Mouse (Mus musculus): ENCODE data around the gene Cnot8.
"Not testable (repeated sequence)": the region's sequence is repeated elsewhere in the genome, so short reads cannot be mapped to it uniquely, and the experiment has no call there.

Cnot8 gene

GRCm38 (mm10) chr11:58103697-58104306, at the start of gene Cnot8:
TSS of gene Cnot8 (plus strand) at chr11:58104153.
- DNase-seq: peak; percentile 100

GRCm38 (mm10) chr11:58057455-58057854, 46.5 kb upstream of the Cnot8 start:
- peak; percentile 46 for DNase-seq

GRCm38 (mm10) chr11:58059752-58060151, 44.2 kb upstream of the Cnot8 start:
- DNase-seq: not testable (repeated sequence)

- not testable (repeated sequence) for DNase-seq
These were observed 42.7 kb upstream of the Cnot8 start for GRCm38 (mm10) chr11:58061218-58061617.

DNA sequence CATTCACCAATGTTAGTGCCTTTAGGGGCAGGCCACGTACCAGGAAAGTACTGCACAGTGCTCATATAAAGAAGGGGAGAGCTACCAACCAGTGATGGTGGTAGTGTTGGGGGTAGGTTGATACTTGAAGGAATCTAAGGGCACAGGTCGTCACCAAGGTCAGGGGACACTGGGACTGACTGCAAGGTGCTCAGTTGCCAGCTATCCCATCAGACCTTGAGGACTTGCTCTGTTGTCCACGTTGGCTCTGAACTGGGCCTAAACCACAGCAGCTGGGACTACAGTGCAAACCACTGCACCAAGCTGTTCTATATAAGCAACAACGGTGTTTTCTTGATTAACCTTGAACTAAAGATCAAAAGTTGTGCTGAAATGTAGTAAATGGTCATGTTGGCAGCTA, 41.4 kb upstream of the Cnot8 start:
- DNase-seq: no peak

GRCm38 (mm10) chr11:58065025-58065424, 38.9 kb upstream of the Cnot8 start:
- DNase-seq: no peak

DNA sequence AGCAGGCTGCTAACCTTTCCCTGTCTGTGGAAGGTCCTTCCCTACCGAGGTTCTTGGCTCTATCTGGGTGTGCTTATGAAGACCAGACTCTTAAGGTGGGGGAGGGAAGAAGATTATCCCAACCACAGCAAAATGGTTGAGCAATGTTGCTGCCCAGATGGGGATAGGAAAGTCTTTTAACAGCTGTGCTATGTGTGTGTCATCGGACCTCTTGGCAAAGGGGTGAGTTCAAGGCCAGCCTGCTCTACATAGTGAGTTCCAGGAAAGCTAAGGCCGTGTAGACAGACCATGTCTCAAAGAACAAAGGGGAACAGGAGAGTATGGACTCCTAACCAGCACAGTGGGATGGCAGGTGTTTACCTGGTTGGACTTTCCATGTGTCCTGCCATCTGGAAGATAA, 31.0 kb upstream of the Cnot8 start:
- no peak for DNase-seq

DNA sequence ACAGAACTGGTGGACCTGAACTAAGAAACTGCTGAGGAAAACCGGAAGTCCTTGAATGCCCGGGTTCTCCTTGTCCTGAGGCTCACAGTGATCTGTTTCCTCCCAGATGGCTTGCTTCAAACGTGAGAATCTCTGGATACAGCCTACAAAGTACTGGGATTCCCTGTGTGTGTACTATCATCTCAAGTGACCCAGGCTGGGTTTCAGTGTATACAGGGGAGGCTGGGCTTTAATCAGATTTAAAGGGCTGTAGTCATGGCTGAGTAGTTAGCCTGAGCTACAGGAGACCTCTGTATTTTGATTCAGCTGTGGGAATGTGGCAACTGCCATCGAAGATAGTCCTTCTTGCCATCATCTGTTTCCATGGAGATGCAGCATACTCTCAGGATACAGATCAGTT, 26.7 kb upstream of the Cnot8 start:
- DNase-seq: no peak

DNA sequence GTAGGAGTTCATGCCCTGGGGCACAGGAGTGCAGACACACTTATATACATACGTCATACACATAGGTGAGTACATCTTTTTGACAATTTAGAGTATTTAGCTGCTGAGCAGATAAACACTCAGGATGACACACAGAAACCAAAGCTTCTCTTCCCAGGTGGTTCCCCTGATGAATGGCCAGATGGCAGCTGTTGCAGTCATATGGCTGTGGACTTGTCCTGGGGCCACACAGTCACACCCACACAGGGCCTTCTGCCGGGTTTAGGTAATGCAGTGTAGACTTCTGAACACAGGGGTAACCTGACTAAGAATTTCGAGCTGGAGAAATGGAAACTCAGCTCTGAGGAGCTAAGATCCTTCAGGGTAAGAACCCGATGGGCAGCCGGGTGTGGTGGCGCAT, 22.2 kb upstream of the Cnot8 start:
- DNase-seq: no peak

- DNase-seq: no peak
These were observed 11.4 kb upstream of the Cnot8 start for GRCm38 (mm10) chr11:58092541-58092940.

DNA sequence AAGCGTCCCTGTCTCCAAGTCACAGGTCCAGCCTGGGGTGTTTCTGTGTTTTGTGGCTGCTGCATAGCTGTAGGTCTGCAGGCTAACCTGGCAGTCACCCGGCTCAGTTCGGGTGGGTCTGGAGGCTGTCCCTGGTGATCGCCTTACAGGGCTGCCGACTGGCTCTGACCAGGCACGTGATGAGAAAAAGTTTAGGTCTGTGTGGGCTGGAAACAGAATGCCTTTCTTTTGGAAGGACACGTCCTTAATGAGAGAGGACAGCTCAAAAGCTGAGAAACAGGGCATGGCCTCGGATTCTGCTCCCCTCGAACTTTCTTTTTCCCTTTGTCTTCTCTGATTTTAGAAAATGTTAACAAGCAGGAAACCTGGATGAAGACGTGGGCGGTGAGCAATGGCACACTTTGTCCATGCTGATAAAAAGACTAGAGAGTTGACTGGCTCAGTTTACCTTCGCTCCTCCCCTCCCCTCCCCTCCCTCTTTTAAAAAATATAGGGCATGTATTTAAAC, 10.9 kb upstream of the Cnot8 start, which contains the start of gene Gm12248:
TSS of gene Gm12248 (minus strand) at position 114 of the 508 bp plus-strand sequence.
- DNase-seq: no peak

DNA sequence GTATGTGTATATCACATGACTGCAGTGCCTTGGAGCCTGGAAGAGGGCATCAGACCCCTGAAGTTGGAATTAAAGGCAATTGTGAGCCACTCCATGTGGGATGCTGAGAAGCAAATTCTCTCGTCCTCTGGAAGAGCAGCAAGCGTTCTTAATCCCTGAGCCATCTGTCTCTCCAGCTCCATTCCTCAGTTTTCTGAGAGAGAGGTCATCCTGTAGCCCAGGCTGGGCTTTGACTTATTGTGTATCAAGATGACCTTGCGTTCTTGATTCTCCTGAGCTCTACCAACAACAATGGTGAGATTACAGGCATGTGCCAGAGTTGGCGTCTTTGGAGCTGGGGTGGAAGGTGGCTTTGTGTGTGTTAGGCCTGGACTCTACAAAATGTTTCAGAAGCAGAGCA, 9.2 kb upstream of the Cnot8 start:
- no peak for DNase-seq

DNA sequence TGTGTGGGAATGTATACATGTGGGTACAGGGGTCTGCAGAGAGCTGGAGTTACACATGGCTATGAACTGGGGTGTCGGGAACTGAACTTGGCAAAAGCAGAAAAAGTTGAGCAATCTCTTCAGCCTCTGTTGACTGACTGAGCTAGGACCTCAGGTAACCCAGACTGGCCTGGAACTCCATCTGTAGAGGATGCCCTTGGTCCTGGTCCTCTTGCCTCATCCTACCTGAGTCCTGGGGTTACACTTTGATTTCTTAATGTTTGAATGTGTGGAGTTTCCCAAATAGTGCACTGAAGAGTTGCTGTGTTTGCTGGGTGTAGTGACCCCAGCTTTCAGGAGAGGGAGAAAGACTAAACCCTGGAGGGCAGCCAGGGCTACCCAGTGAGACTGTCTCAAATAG, 8.4 kb upstream of the Cnot8 start:
- DNase-seq: no peak

DNA sequence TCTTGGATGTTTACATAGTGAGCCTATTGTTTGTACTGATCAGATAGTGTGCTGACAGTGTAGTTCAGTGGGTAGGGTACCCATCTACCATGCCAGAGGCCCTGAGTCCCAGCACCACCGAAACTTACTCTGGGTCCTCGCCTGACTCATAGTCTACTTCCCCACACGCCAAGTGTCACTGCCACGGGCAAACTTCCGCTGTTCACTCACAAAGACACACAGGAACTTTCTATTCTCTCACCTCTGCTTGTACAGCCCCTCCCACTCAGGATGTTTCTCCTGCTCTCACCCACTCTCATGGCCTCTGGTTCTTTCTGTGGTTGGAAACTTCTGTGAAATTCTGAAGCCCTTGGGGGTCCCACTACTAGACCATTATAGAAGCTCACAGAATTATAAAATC, 7.8 kb upstream of the Cnot8 start:
- DNase-seq: no peak

- no peak for DNase-seq
These were observed 6.9 kb upstream of the Cnot8 start for GRCm38 (mm10) chr11:58096821-58097620.

DNA sequence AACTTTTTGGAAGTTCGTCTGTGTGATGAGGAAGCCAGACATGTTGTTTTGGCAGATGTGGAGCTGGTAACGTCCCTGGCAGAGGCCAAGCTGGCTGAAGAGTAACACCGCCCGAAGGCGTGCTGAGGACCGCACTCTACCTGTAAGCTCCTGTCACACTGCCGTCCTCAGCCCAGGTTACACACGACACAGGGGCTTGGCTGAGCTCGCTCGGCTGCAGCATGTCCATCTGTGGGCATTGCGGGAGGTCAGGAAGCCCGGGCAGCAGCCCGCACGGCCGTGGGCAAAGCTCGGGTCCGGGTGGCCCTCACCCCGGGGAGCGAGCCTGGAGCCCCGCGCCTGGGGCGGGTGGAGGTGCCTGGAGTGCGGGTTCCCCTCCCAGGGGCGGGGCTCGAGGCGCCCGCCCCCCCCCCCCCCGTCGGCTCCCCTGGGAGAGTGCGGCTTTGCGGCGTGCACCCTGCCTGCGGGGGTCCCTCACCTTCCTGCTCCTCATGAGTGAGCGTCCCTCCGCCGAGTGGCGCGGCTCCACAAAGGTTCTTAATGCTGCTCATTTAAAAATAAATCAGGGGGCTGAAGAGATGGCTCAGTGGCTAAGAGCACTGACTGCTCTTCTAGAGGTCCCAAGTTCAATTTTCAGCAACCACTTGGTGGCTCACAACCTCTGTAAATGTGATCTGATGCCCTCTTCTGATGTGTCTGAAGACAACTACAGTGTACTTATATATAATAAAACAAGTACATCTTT, 6.2 kb upstream of the Cnot8 start:
- DNase-seq: no peak

DNA sequence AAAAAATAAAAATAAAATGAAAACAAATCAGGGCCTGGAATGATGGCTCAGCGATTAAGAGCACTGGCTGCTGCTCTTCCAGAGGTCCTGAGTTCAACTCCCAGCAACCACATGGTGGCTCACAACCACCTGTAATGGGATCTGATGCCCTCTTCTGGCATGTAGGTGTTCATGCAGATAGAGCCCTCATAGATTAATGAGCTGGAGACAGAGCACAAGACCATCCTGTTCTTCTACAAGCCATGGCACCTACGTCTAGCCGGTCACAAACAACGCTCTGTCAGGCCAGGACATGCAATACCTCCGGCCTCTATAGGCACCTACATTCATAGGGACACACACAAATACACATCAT, 5.6 kb upstream of the Cnot8 start:
- DNase-seq: not testable (repeated sequence)

GRCm38 (mm10) chr11:58100006-58100405, 3.9 kb upstream of the Cnot8 start:
- no peak for DNase-seq

DNA sequence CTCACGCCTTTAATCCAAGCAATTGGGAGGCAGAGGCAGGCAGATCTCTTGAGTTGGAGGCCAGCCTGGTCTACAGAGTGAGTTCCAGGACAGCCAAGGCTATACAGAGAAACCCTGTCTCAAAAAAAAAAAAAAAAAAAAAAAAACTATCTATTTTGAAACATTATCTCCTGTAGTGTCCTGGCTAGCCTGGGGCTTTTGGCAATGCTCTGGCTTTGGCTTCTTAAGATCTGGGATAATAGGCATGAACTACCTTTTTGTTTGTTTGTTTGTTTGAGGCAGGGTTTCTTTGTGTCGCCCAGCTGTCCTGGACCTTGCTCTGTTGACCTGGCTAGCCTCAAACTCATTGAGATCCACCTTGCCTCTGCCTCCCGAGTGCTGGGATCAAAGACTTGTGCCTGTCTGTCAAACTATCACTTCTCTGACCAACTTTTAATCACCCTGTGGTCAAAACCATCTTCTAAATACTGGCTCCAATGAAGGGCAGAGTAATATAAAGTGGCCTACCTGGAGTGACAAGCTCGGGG, 2.7 kb upstream of the Cnot8 start:
- no peak for DNase-seq

- DNase-seq: no peak
These were observed 1.8 kb upstream of the Cnot8 start for GRCm38 (mm10) chr11:58102146-58102545.

- no peak for DNase-seq
These were observed 1.2 kb upstream of the Cnot8 start for GRCm38 (mm10) chr11:58102581-58103343.

DNA sequence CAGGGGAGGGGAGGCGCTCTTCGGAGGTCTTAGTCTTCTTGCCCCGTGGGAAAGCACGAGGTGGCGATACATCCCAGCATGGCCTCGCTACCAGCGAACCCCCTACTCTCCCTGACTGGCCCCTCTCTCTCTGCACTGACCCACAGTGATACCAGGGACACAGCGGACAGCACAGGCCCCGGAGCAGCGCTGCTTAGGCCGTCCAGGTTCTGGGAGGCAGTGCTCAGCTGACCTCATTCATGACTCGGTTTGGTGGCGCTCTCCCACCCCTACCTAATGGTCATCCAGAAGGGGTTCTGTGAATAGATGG, 654 bp upstream of the Cnot8 start:
- no peak for DNase-seq

DNA sequence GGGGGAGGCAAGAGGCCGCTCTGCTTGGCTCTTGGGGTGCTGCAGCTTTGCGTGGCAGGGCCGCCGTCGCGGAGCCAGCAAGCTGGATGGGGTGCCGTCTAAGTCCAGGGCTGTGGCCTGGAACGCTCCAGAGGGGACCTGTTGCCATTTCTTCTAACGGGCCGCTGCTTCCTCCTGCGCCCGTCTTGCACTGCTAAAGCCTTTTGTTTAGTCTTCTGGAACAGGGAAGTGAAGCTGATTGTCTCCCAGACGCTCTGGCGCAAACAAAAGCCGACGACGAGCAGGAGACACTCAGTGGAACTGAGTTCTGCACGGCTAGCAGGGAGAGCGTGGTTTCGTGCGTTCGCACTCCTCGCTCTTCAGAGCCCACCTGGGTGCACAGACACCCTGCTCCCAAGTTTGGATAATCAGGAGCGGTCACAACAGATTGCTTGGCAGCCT, 418 bp downstream of the Cnot8 start:
- DNase-seq: no peak

Measured in right cerebral cortex, postnatal 25 days (tissue).